Mouse (Mus musculus) G1E (cell line): ENCODE measurements around the gene Timp1. TPM values are rescaled to one million over a fixed set of nuclear protein-coding genes. Genes with fewer than 3 reads are reported as not detected.

Experiments used
- ATAC-seq: 2 replicates; pipeline ENCODE4 v1.8.0; 2016; ENCODE audit warnings: mild to moderate bottlenecking; ENCODE audit not compliant: insufficient number of reproducible peaks, poor library complexity, low FRiP score, severe bottlenecking; ENCODE audit errors: extremely low read depth
- DNase-seq: peaks from one replicate; pipeline ENCODE4 v3.0.0; 2012; ENCODE audit warnings: low spot score
- H3K27me3 ChIP-seq: 2 replicates; pipeline ENCODE4 v1.6.1; 2012; ENCODE audit warnings: mild to moderate bottlenecking, low read length, inconsistent platforms; ENCODE audit not compliant: insufficient read depth
- H3K36me3 ChIP-seq: replicated peaks from 2 replicates; pipeline ENCODE3; 2012; ENCODE audit warnings: mild to moderate bottlenecking, inconsistent platforms
- H3K4me1 ChIP-seq: 2 replicates; pipeline ENCODE4 v1.6.1; 2012; ENCODE audit warnings: low read depth, low read length, inconsistent platforms, mixed read lengths; ENCODE audit not compliant: insufficient read depth
- H3K4me3 ChIP-seq: 2 replicates; pipeline ENCODE4 v1.5.1; 2012; ENCODE audit warnings: low read depth, mild to moderate bottlenecking, inconsistent platforms, low read length, moderate library complexity, mixed read lengths
- H3K9me3 ChIP-seq: replicated peaks from 2 replicates; pipeline ENCODE4 v1.6.1; 2012; ENCODE audit warnings: inconsistent platforms
- CTCF ChIP-seq: IDR thresholded peaks from 2 replicates; pipeline ENCODE4 v1.5.1; 2012; ENCODE audit warnings: low read depth, low read length, inconsistent platforms, mixed read lengths
- GATA1 ChIP-seq: IDR thresholded peaks from 2 replicates; pipeline ENCODE4 v1.6.1; 2012; ENCODE audit warnings: borderline replicate concordance, low read length, inconsistent platforms, mixed read lengths
- GATA2 ChIP-seq: IDR thresholded peaks from 2 replicates; pipeline ENCODE4 v1.6.1; 2012; ENCODE audit warnings: low read depth, low read length, inconsistent platforms, borderline replicate concordance
- POLR2AphosphoS5 ChIP-seq: IDR thresholded peaks from 2 replicates; pipeline ENCODE4 v1.6.1; 2012; ENCODE audit warnings: low read depth, low read length, inconsistent platforms; ENCODE audit not compliant: insufficient replicate concordance
- TAL1 ChIP-seq: conservative IDR thresholded peaks from 2 replicates; pipeline ENCODE4 v1.6.1; 2012; ENCODE audit warnings: low read depth, low read length, inconsistent platforms, mixed read lengths
- polyA plus RNA-seq: library from polyadenylated mRNA; stranded (reverse); fragments of >175 nt; gene quantifications from 2 replicates; pipeline ENCODE4 v1.2.3, GENCODE M21; 2012
- total RNA-seq, 2 experiments: library from RNA; stranded (forward) in 1 of 2; stranded (reverse) in 1 of 2; fragments of 200-1000 nt in 1 of 2; fragments of >200 nt in 1 of 2; fragmentation: Nextera tagmentation in 1 of 2; gene quantifications; 2 replicates each; pipeline ENCODE4 v1.2.3; 2014 to 2017

Timp1 gene
- total and polyA plus RNA-seq, 3 experiments: not detected

- no peak for ATAC-seq
- H3K4me1 ChIP-seq: no peaks in the 10 kb centered on the region
- TF ChIP-seq TAL1: no peak
- no peak within 1 kb of the TSS for H3K4me3 ChIP-seq
- no peak for DNase-seq
- peaks cover 4% of the 10 kb centered on the region; the same call in 1 of the 2 replicates for H3K27me3 ChIP-seq
- no peaks in the 10 kb centered on the region for H3K36me3 ChIP-seq
- H3K9me3 ChIP-seq: no peaks in the 10 kb centered on the region; the same call in 1 of the 2 replicates
These were observed 50.9 kb downstream of the Timp1 start, which contains the start of gene Syn1 for GRCm38 (mm10) chrX:20920844-20921364. TSS of gene Syn1 (minus strand) at chrX:20921004.

- Histone ChIP-seq H3K4me1 (no peaks in the 10 kb centered on the region), H3K4me3 (no peak overlapping the region), H3K27me3 (peaks cover 4% of the 10 kb centered on the region; the same call in 1 of the 2 replicates), H3K36me3 (no peaks in the 10 kb centered on the region), H3K9me3 (no peaks in the 10 kb centered on the region; the same call in 1 of the 2 replicates)
- DNase-seq (no peak), ATAC-seq (no peak)
- TF ChIP-seq POLR2AphosphoS5 (no peak), GATA1 (no peak), TAL1 (no peak), GATA2 (no peak), CTCF (no peak)
These were observed 51.4 kb downstream of the Timp1 start for GRCm38 (mm10) chrX:20921366-20921765.

- no peak for DNase-seq
- Histone ChIP-seq H3K4me1 (no peaks in the 10 kb centered on the region), H3K4me3 (no peak overlapping the region), H3K36me3 (peaks cover 18% of the 10 kb centered on the region), H3K27me3 (peaks cover 4% of the 10 kb centered on the region; the same call in 1 of the 2 replicates), H3K9me3 (no peaks in the 10 kb centered on the region; the same call in 1 of the 2 replicates)
- TF ChIP-seq CTCF (no peak), GATA2 (no peak), GATA1 (no peak), POLR2AphosphoS5 (no peak)
- ATAC-seq: no peak
These were observed 53.5 kb downstream of the Timp1 start for GRCm38 (mm10) chrX:20923506-20923905.

Other genes starting within 250 kb of the Timp1 start
- gene Uba1, start 211.8 kb upstream of the Timp1 start, total RNA-seq (2014; fragmentation: Nextera tagmentation): 310 and 322 TPM in 2 replicates
- 169 and 194 TPM in 2 replicates for gene Uba1, start 211.8 kb upstream of the Timp1 start, total RNA-seq (2017)
- gene Uba1, start 211.8 kb upstream of the Timp1 start, polyA plus RNA-seq: 172 and 189 TPM in 2 replicates
- gene Cdk16, start 182.2 kb upstream of the Timp1 start, total RNA-seq (2014; fragmentation: Nextera tagmentation): 130 TPM in 2 replicates
- 34.9 and 36.4 TPM in 2 replicates for gene Cdk16, start 182.2 kb upstream of the Timp1 start, total RNA-seq (2017)
- 67.0 and 73.3 TPM in 2 replicates for gene Cdk16, start 182.2 kb upstream of the Timp1 start, polyA plus RNA-seq
- gene Usp11, start 166.3 kb upstream of the Timp1 start, total RNA-seq (2014; fragmentation: Nextera tagmentation): 84.4 and 90.8 TPM in 2 replicates
- gene Usp11, start 166.3 kb upstream of the Timp1 start, total RNA-seq (2017): 34.3 and 34.6 TPM in 2 replicates
- 16.7 and 18.8 TPM in 2 replicates for gene Usp11, start 166.3 kb upstream of the Timp1 start, polyA plus RNA-seq
- 173 and 189 TPM in 2 replicates for gene Araf, start 72.4 kb upstream of the Timp1 start, total RNA-seq (2014; fragmentation: Nextera tagmentation)
- 44.8 and 58.4 TPM in 2 replicates for gene Araf, start 72.4 kb upstream of the Timp1 start, total RNA-seq (2017)
- 17.8 and 56.9 TPM in 2 replicates for gene Araf, start 72.4 kb upstream of the Timp1 start, polyA plus RNA-seq
- not detected in 2 replicates for gene Syn1, start 50.8 kb downstream of the Timp1 start, total RNA-seq (2014; fragmentation: Nextera tagmentation)
- gene Syn1, start 50.8 kb downstream of the Timp1 start, total RNA-seq (2017): not detected in 2 replicates
- not detected in 2 replicates for gene Syn1, start 50.8 kb downstream of the Timp1 start, polyA plus RNA-seq
- 6.2 and 10.1 TPM in 2 replicates for gene Cfp, start 61.4 kb downstream of the Timp1 start, total RNA-seq (2014; fragmentation: Nextera tagmentation)
- 9.5 and 12.1 TPM in 2 replicates for gene Cfp, start 61.4 kb downstream of the Timp1 start, total RNA-seq (2017)
- 4.9 and 5.9 TPM in 2 replicates for gene Cfp, start 61.4 kb downstream of the Timp1 start, polyA plus RNA-seq
- 19.3 and 20.5 TPM in 2 replicates for gene Elk1, start 80.4 kb downstream of the Timp1 start, total RNA-seq (2014; fragmentation: Nextera tagmentation)
- 7.0 and 7.6 TPM in 2 replicates for gene Elk1, start 80.4 kb downstream of the Timp1 start, total RNA-seq (2017)
- gene Elk1, start 80.4 kb downstream of the Timp1 start, polyA plus RNA-seq: 15.8 and 17.1 TPM in 2 replicates
- 24.0 and 27.2 TPM in 2 replicates for gene Uxt, start 91.9 kb downstream of the Timp1 start, total RNA-seq (2014; fragmentation: Nextera tagmentation)
- gene Uxt, start 91.9 kb downstream of the Timp1 start, total RNA-seq (2017): 33.3 and 36.4 TPM in 2 replicates
- 8.2 and 19.0 TPM in 2 replicates for gene Uxt, start 91.9 kb downstream of the Timp1 start, polyA plus RNA-seq
- 28.3 and 30.1 TPM in 2 replicates for gene Zfp182, start 192.2 kb downstream of the Timp1 start, total RNA-seq (2014; fragmentation: Nextera tagmentation)
- 18.8 and 20.1 TPM in 2 replicates for gene Zfp182, start 192.2 kb downstream of the Timp1 start, total RNA-seq (2017)
- 0.28 and 0.44 TPM in 2 replicates for gene Zfp182, start 192.2 kb downstream of the Timp1 start, polyA plus RNA-seq
- gene Spaca5, start 198.2 kb downstream of the Timp1 start, total RNA-seq (2014; fragmentation: Nextera tagmentation): not detected in 2 replicates
- gene Spaca5, start 198.2 kb downstream of the Timp1 start, total RNA-seq (2017): not detected in 2 replicates
- not detected in 2 replicates for gene Spaca5, start 198.2 kb downstream of the Timp1 start, polyA plus RNA-seq
- gene Zfp300, start 219.4 kb downstream of the Timp1 start, total RNA-seq (2014; fragmentation: Nextera tagmentation): not detected in 2 replicates
- gene Zfp300, start 219.4 kb downstream of the Timp1 start, total RNA-seq (2017): not detected in 2 replicates
- not detected in 2 replicates for gene Zfp300, start 219.4 kb downstream of the Timp1 start, polyA plus RNA-seq
- gene Ssxa1, start 245.7 kb downstream of the Timp1 start, total RNA-seq (2014; fragmentation: Nextera tagmentation): not detected in 2 replicates
- not detected in 2 replicates for gene Ssxa1, start 245.7 kb downstream of the Timp1 start, total RNA-seq (2017)
- not detected in 2 replicates for gene Ssxa1, start 245.7 kb downstream of the Timp1 start, polyA plus RNA-seq